Mouse (Mus musculus) urinary bladder, postnatal 4 days (tissue): ENCODE measurements at regions not wholly inside any gene's neighbourhood (a gene's known extent, or its start where the extent isn't known, plus 50 kb on each side); places are given as distances from the start of the nearest gene placed in this dataset.
A peak's percentile ranks its signal among the peaks of the same experiment; 100 is the strongest.

Source experiments
- DNase-seq, 2 experiments: peaks; one replicate each; pipeline ENCODE4 v3.0.0; 2021 to 2022; ENCODE audit warnings: low spot score in 2 of 2

DNA sequence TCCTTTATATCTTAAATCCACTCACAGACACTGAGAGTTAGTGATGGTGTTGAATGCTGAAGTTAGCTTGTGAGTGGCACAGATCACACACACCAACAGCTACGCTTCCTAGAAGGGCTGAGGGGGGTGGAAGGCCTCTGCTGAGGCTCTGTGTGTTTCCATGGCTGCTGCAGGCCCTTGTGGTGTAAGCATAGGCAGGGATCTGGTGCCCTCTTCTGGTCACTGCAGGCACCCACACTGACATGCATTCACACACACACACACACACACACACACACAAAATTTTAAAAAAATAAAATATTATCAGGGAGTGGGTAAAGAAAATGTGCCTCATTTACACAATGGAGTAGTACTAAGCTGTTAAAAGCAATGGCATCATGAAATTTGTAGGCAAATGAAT is 105.5 kb upstream of the 1700021F07Rik start:
- DNase-seq: no peak

GRCm38 (mm10) chr2:173418951-173419350 is 103.4 kb upstream of the 1700021F07Rik start:
- no peak for DNase-seq

GRCm38 (mm10) chr2:173419972-173420391 is 102.4 kb upstream of the 1700021F07Rik start:
- DNase-seq: no peak

GRCm38 (mm10) chr2:173420481-173420880 is 101.9 kb upstream of the 1700021F07Rik start:
- no peak for DNase-seq

- no peak for DNase-seq
Measured at GRCm38 (mm10) chr2:173424875-173425274, 97.5 kb upstream of the 1700021F07Rik start.

DNA sequence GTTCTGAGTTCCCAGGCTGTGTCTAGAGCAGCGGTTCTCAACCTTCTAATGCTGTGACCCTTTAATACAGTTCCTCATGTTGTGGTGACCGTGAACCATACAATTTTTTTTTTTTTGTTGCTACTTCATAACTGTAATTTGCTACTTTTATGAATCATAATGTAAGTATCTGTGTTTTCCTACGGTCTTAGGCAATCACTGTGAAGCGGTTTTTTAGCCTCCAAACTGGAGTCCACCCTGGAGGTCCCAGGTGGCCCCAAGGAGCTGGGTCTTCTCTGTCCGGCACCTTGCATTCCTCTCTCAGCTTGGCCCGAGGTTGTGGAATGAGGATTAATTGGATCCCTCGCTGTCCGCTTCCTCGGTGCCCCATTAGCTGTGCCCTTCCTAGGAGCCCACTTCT is 96.6 kb upstream of the 1700021F07Rik start:
- no peak for DNase-seq

DNA sequence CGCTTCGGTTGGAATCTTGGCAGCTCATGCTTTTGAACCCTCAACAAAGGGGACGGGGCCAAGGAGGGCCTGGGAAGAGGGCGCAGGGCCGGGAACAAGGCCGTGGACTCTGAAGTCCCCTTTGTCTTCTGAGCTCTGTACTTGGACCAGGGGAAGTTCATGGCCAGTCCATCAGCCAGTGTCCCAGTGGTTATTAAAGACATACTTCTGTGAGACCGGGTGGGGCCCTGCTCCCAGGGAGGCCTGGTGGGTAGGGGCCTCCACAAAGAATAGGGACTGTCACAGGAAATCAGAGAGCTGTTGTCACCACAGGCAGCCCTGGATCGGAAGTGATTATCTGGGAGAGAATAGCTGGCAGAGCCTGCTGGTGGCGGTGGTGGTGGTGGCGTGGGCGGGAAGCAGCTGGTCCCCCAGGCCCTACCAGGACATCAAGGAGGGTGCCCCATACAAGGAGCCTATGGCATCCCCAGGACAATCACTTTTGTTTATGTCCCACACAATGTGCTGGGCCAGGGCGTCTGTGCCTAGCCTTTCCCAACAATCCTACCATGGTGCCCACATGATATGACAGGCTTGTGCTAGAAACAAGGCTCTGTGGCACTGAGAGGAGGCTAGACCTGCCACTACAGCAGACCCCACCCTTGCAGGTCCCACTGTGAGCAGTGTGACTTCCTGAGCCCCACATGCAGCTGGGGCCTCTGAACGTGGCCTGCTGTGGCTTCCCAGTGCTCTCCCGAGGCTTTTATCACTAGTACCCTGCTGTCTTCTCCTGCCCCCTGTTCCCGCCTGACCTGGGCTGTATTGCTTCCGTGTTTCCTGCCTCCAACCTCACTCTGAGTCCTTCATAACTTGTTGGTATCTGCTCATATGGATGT is 96.0 kb upstream of the 1700021F07Rik start:
- no peak for DNase-seq

DNA sequence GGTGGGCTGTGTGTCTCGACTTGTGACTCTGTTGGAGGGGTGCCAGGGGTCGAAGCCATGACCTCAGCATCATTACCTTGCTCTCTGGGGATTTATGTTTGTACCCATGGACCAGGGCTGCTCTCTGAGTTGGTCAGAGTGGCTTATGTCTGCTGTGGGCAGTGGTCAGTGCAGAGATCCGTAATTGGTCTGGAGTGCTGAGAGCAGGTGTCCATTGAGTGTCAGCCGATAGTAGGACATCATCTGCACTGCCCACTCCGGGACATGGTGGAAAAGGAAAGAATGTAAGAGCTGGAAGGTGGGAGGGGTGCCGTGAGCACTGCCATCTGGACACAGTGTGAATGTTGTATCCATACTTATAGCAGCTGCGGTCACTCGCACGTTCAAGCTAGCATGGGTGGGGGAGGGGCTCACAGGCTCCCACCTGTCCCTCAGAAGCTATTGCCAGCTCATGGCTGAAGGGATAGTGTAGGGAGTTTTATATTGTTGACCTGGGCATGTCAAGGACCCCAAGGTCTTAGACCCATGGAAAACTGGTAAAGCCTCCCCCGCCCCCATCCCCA is 94.4 kb upstream of the 1700021F07Rik start:
- DNase-seq: no peak

DNA sequence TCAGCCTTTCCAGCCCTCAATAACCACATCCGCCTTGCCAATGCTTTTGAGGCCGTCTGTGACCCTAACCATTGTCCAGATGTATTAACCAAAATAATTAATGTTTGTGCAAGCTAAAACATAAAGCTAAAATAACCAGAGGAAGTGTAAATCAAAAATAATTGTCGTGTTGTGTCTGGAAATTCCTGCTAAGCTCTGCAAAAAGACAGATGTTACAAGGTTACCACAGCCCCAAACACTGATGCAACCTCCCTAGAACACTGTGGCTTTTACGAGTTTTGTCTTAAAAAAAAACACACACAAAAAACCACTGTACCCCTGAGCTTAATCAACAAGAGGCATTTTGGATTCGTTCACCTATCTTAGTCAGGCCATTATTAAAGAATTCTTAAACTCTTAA is 90.5 kb upstream of the 1700021F07Rik start:
- no peak for DNase-seq

- peak in 1 of 2 experiments; percentile 47 for DNase-seq
Measured at GRCm38 (mm10) chr2:173432258-173432657, 90.1 kb upstream of the 1700021F07Rik start.

- no peak for DNase-seq
Measured at GRCm38 (mm10) chr2:173432886-173433624, 89.3 kb upstream of the 1700021F07Rik start.

GRCm38 (mm10) chr2:173436580-173436979 is 85.8 kb upstream of the 1700021F07Rik start:
- no peak for DNase-seq

DNA sequence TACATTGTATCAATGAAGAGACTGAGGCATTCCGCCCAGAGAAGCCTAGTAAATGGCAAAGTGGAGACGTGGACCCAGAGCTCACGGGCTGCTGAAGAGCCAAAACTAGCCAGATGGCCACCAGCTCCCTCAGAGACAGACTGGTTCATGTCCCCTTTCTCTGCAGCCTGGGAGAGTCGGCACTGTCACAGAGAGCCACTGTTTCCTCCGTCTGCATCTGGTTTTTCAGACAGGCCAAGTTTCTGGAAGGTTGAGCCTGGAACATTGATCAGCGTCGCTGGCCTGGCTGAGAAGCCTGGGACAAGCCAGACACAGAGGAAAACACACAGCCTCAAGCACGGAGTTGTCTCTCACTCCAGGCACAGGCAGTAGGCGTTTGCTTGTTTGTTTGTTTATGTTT is 83.4 kb upstream of the 1700021F07Rik start:
- DNase-seq: no peak

DNA sequence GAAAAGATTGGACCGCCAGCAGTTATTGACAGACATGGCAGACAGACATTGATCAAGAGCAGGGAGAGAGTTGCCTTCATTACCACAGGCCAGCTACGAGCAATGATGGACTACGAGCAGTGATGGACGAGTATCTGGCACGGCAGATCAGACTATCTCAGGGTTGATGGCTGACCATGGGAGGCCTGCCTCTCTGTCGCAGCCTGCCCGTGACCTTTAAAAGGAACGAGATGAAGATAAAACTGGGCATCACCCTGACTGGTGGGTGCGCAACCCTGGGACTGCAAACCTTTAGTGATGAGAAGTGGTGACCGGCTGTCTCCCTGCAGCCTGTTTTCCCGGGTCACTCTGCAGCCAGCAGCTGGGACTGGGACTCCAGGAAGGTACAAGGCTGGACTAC is 80.3 kb upstream of the 1700021F07Rik start:
- no peak for DNase-seq

DNA sequence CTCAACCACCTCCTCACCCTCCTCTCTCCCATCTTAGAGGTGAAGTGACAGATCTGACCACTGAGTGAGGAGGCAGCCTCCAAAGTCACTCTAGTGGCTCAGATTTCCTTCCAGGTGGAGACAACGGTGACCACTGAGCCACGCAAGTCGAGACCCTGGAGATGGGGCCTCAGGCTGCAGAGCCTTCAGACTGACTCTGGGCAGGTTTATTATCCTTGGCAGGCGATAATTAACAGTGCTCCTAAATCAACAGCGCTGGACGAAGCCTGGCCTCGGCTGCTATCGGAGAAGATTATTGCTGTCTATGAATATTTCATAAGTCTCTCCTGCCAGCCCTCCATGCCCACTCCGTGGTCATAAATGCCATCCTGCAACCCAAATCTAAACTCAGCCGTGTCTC is 79.1 kb upstream of the 1700021F07Rik start:
- DNase-seq: no peak

- DNase-seq: no peak
Measured at GRCm38 (mm10) chr2:173444386-173444785, 78.0 kb upstream of the 1700021F07Rik start.

GRCm38 (mm10) chr2:173445039-173445438 is 77.3 kb upstream of the 1700021F07Rik start:
- no peak for DNase-seq

- DNase-seq: no peak
Measured at GRCm38 (mm10) chr2:173448546-173449187, 73.7 kb upstream of the 1700021F07Rik start.

DNA sequence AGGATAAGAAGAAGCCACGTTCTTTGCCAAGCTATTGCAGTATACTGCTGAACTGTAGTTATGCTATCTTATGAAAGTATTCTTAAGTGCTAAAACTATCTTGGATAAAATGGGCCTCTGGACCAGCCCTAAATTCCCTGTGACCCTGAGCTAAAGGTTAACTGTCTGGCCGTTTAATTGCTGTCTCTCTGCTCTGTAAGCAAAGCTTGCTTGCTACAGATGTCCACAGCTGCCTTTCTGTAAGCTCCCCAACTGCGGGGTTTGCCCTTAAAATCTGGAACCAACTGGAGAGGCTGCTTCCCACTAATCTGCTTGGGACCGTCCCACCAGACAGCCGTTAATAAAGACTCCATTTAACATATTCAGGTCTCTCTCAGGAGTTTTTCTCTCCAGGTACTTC is 73.2 kb upstream of the 1700021F07Rik start:
- DNase-seq: peak in 1 of 2 experiments; percentile 61

DNA sequence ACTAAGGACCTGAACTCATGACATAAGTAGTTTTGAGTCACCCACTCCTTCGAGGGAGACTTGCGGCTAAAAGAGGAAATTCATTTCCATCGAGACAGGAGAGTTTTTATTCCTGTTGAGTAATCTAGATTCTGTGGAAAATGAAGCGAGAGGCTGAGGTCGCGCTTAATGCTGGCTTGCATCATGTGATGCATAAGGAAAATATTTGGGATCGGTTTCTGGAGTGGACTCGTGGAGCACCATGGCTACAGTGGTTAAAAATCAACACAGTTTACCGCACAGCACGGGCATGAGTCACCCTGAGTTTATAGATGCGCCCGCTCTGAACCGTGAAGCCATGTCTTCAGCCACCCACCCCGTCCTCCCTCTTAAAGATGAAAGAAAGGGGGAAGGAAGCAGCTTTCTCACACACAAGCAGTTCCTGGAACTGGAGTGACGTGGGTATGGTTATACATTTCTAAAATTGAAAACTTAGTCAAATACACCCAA is 70.3 kb upstream of the 1700021F07Rik start:
- DNase-seq: peak in 1 of 2 experiments; percentile 58

- peak in 1 of 2 experiments; percentile 49 for DNase-seq
Measured at GRCm38 (mm10) chr2:173452800-173453199, 69.6 kb upstream of the 1700021F07Rik start.
